Mouse (Mus musculus): ENCODE results near the gene Gprin3.
A peak's percentile ranks its signal among the peaks of the same experiment; 100 is the strongest.
"Not testable (repeated sequence)": the region's sequence is repeated elsewhere in the genome, so short reads cannot be mapped to it uniquely, and the experiment has no call there.

Gene Gprin3

GRCm38 (mm10) chr6:59341146-59341545 is 84.9 kb downstream of the Gprin3 start:
- DNase-seq: no peak

GRCm38 (mm10) chr6:59328297-59328696 is 97.8 kb downstream of the Gprin3 start:
- peak; percentile 95 to 98 for DNase-seq

- DNase-seq: no peak
These were observed 110.2 kb downstream of the Gprin3 start for GRCm38 (mm10) chr6:59315868-59316267.

GRCm38 (mm10) chr6:59315090-59315489 is 111.0 kb downstream of the Gprin3 start:
- DNase-seq: no peak

- no peak for DNase-seq
These were observed 112.9 kb downstream of the Gprin3 start for GRCm38 (mm10) chr6:59313162-59313561.

- no peak for DNase-seq
These were observed 114.9 kb downstream of the Gprin3 start for GRCm38 (mm10) chr6:59311241-59311640.

- not testable (repeated sequence) for DNase-seq
These were observed 121.7 kb downstream of the Gprin3 start for GRCm38 (mm10) chr6:59304235-59304942.

- peak; percentile 13 to 31 for DNase-seq
These were observed 123.1 kb downstream of the Gprin3 start for GRCm38 (mm10) chr6:59303031-59303430.
